Mouse (Mus musculus): ENCODE results near the gene Ddx4. TPM values are rescaled to one million over a fixed set of nuclear protein-coding genes. Genes with fewer than 3 reads are reported as not detected.
A peak's percentile ranks its signal among the peaks of the same experiment; 100 is the strongest.

Ddx4 gene
- total and polyA plus RNA-seq, 2 experiments from 2014 or later, result 0.75 to 0.95 TPM

DNA sequence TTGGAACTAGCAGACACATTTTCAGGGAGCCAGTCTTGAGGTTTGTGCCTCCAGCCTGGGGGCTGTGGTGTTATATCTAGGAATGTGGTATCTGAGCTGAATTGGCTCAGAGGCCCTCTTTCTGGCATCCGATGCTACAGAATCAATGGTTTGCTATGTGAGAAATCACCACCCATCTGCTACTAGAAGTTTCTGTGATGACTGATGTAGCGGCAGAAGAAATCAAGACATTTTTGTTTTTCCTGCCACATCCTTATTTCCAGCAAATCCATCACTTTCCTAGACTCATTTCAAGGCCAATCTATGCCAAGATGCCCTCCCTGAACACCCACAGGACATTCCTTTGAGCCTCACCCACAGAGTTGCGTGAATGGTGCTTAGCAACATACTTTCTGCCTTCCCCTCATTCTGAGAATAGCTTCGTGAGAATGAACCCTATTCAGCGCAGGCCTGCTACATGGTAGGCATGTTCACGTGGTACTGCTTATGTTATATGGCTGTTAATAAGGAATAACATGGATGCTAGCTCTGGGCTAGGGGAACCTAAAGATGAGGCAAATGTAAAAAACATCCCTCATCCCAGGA lies 91.6 kb downstream of the Ddx4 start:
- Histone ChIP-seq H3K4me1 (ENCODE audit: insufficient read depth) (no peaks in the 10 kb centered on the region), H3K36me3 (ENCODE audit: insufficient read depth) (no peaks in the 10 kb centered on the region), H3K27me3 (ENCODE audit: insufficient read depth, low read length) (no peaks in the 10 kb centered on the region; the same call in 1 of the 2 replicates), H3K4me3 (ENCODE audit: low read depth, low read length) (no peak overlapping the region), H3K27ac (ENCODE audit: low read depth, low read length) (no peak overlapping the region), H3K9me3 (ENCODE audit: low read length) (no peaks in the 10 kb centered on the region), H3K4me2 (ENCODE audit: low read depth) (no peak overlapping the region), H3K9ac (no peak overlapping the region)
- ATAC-seq, result peak; percentile 73
- peak; percentile 22 for DNase-seq
- no peak for TF ChIP-seq CTCF (IDR thresholded peaks at IDR 0.05; ENCODE audit: low read depth)
- WGBS, result 67% methylated on average over 6 of the region's 6 CpGs

GRCm38 (mm10) chr13:112556501-112556900 lies 95.8 kb downstream of the Ddx4 start:
- no peak overlapping the region for H3K9ac ChIP-seq
- WGBS, result 76% methylated on average over 2 of the region's 2 CpGs
- no peak overlapping the region for H3K4me3 ChIP-seq (ENCODE audit: low read depth, low read length)
- no peaks in the 10 kb centered on the region for H3K9me3 ChIP-seq (ENCODE audit: low read length)
- no peaks in the 10 kb centered on the region for H3K27me3 ChIP-seq (ENCODE audit: insufficient read depth, low read length)
- no peaks in the 10 kb centered on the region for H3K36me3 ChIP-seq (ENCODE audit: insufficient read depth)
- H3K27ac ChIP-seq (ENCODE audit: low read depth, low read length), result no peak overlapping the region
- no peaks in the 10 kb centered on the region for H3K4me1 ChIP-seq (ENCODE audit: insufficient read depth)
- DNase-seq (no peak), ATAC-seq (no peak)
- TF ChIP-seq CTCF (IDR thresholded peaks at IDR 0.05; ENCODE audit: low read depth), result no peak
- no peak overlapping the region for H3K4me2 ChIP-seq (ENCODE audit: low read depth)

DNA sequence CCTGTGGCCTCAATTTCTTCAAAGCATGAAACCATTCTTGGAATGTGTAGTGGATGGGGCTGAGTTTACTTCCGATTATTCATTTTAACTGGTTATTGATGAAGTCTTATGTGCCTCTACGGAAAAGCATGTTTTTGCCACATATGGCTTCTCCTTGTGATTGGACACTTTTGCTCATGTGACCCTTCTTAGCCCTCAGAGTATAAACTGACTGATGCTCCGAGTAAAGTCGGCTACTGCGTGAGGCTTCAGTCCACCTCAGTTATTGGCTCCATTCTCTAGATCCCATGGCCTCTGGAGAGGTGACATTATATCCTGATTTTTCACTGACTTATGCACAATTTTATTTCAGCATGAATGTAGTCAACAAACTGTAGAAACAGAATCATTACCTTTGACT lies 99.0 kb downstream of the Ddx4 start:
- H3K4me2 ChIP-seq (ENCODE audit: low read depth), result no peak overlapping the region
- WGBS, result 94% methylated on average over 5 of the region's 5 CpGs
- H3K4me3 ChIP-seq (ENCODE audit: low read depth, low read length), result no peak overlapping the region
- no peak overlapping the region for H3K9ac ChIP-seq
- DNase-seq (no peak), ATAC-seq (no peak)
- H3K27ac ChIP-seq (ENCODE audit: low read depth, low read length), result no peak overlapping the region
- no peaks in the 10 kb centered on the region for H3K36me3 ChIP-seq (ENCODE audit: insufficient read depth)
- no peaks in the 10 kb centered on the region for H3K27me3 ChIP-seq (ENCODE audit: insufficient read depth, low read length)
- no peaks in the 10 kb centered on the region for H3K4me1 ChIP-seq (ENCODE audit: insufficient read depth)
- no peaks in the 10 kb centered on the region for H3K9me3 ChIP-seq (ENCODE audit: low read length)
- no peak for TF ChIP-seq CTCF (IDR thresholded peaks at IDR 0.05; ENCODE audit: low read depth)

DNA sequence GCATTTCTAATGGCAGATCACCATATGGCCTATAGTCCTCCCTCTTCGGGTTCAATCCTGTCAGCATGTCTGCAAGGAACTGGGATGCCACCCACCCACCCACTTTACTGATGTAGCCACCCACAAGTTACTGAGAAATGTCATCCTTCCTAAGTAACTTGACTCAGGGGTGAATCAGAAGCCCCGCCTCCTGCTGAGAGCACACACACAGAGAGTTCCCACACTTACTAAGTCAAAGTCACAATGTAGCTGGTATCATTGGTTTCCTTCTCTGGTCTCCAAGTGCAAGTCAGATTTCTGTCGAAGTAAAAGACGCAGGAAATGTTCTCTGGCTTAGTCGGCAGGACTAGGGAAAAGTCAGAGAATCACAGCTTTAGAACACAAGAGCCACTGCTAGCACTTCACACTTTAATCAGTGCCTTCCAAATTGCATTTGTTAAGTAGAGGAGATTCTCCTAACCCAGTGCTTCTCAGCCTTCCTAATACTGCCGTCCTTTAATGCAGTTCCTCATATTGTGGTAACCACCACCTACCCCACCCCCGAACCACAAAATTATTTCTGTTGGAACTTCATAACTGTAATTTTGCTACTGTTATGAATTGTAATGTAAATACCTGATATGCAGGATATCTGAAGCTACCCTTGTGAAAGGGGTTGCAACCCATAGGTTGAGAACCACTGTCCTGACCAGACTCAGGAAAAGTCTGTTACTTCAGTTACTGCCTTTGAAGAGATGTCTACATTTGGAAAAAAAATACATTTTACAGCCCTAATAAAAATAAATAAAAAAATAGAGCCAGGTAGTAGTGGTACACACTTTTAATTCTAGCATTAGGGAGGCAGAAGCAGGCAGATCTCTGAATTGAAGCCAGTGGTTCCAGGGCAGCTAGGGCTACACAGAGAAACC lies 100.4 kb downstream of the Ddx4 start:
- no peak for DNase-seq
- Histone ChIP-seq H3K27ac (ENCODE audit: low read depth, low read length) (no peak overlapping the region), H3K9me3 (ENCODE audit: low read length) (no peaks in the 10 kb centered on the region), H3K4me3 (ENCODE audit: low read depth, low read length) (no peak overlapping the region), H3K9ac (no peak overlapping the region), H3K4me1 (ENCODE audit: insufficient read depth) (no peaks in the 10 kb centered on the region), H3K36me3 (ENCODE audit: insufficient read depth) (no peaks in the 10 kb centered on the region), H3K27me3 (ENCODE audit: insufficient read depth, low read length) (no peaks in the 10 kb centered on the region), H3K4me2 (ENCODE audit: low read depth) (no peak overlapping the region)
- TF ChIP-seq CTCF (IDR thresholded peaks at IDR 0.05; ENCODE audit: low read depth), result no peak
- ATAC-seq, result no peak
- WGBS, result 87% methylated on average over 7 of the region's 7 CpGs

Other genes with a start within 250 kb of the Ddx4 start
- gene Il6st, start 188.4 kb downstream of the Ddx4 start, total RNA-seq (2014; rRNA removed), result 23.0 and 32.1 TPM in 2 replicates
- 8.8 and 14.9 TPM in 2 replicates for gene Il6st, start 188.4 kb downstream of the Ddx4 start, polyA plus RNA-seq (2015; fragmentation: Nextera tagmentation; extraction: Ambion mirVana)
- gene Il31ra, start 58.1 kb downstream of the Ddx4 start, total RNA-seq (2014; rRNA removed), result 0.08 and 0.33 TPM in 2 replicates
- gene Il31ra, start 58.1 kb downstream of the Ddx4 start, polyA plus RNA-seq (2015; fragmentation: Nextera tagmentation; extraction: Ambion mirVana), result 0.15 TPM in 2 replicates
- gene Slc38a9, start 8.3 kb upstream of the Ddx4 start, total RNA-seq (2014; rRNA removed), result 10.0 and 14.6 TPM in 2 replicates
- 4.9 and 8.7 TPM in 2 replicates for gene Slc38a9, start 8.3 kb upstream of the Ddx4 start, polyA plus RNA-seq (2015; fragmentation: Nextera tagmentation; extraction: Ambion mirVana)
- gene Plpp1, start 148.3 kb upstream of the Ddx4 start, total RNA-seq (2014; rRNA removed), result 44.4 and 48.0 TPM in 2 replicates
- 60.8 and 68.0 TPM in 2 replicates for gene Plpp1, start 148.3 kb upstream of the Ddx4 start, polyA plus RNA-seq (2015; fragmentation: Nextera tagmentation; extraction: Ambion mirVana)

All from forebrain, postnatal 0 days (tissue).